Mouse (Mus musculus): ENCODE results near the gene Selenos.

DNA sequence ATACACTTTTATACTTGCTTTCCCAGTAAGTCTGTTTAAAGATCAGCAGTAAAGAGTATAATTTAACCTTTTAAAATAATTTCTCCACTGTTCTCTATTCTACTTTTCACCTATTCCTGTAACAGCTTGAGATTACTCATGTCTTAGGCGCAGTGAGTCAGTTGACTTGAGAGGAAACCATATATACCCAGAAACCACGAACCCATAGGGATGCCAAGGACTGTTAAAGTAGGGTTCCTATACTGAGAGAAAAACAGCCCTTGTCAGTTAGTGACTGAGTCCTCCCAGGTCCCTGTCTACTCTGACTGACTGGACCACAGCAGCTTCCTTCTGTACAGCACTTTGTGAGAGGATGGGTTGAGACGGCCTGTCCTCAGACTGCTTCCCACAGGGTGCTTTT, 38.6 kb downstream of the Selenos start:
- TF ChIP-seq POLR2A (IDR thresholded peaks at IDR 0.05; ENCODE audit: control insufficient read depth, low read depth, low read length): no peak
- no peak for TF ChIP-seq CTCF (IDR thresholded peaks at IDR 0.05; ENCODE audit: control insufficient read depth, insufficient read depth, insufficient replicate concordance, low read depth, low read length)
